Mouse (Mus musculus) adrenal gland, postnatal 25 days (tissue): ENCODE measurements around the gene Olfr1205. TPM values are rescaled to one million over a fixed set of nuclear protein-coding genes. Genes with fewer than 3 reads are reported as not detected.

Experiments
- DNase-seq: peaks from one replicate; pipeline ENCODE4 v3.0.0; 2021; ENCODE audit warnings: mixed read lengths
- long read RNA-seq: library from polyadenylated mRNA; stranded (forward); transcript quantifications from one replicate; pipeline ENCODE4 v2.0.0, GENCODE M21; 2021
- total RNA-seq: library from RNA; stranded (reverse); gene quantifications from 2 replicates; pipeline ENCODE4 v1.2.3, GENCODE M21; 2021

Olfr1205 gene
- total RNA-seq = not detected in 2 replicates
- long read RNA-seq = 0 reads

DNA sequence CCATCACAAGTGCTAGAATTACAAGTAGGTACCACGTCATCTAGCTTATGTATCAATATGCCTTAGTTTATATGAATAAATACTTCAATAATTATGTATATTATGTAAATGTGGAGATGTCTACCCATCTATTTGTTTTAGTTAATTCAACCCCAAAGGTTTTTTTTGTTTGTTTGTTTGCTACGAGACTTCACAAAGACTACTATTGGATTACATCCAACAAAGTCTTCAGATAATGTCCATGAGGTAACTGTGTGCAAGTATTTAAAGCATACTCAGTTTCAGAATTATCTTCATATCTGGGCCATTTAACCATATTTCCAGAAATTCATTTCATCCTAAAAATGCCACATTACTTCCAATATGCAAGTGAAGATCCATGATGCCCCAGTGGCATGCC, at the start of gene Olfr1205:
TSS of gene Olfr1205 (plus strand) at position 301 of the 400 bp plus-strand sequence.
- DNase-seq = no peak

DNA sequence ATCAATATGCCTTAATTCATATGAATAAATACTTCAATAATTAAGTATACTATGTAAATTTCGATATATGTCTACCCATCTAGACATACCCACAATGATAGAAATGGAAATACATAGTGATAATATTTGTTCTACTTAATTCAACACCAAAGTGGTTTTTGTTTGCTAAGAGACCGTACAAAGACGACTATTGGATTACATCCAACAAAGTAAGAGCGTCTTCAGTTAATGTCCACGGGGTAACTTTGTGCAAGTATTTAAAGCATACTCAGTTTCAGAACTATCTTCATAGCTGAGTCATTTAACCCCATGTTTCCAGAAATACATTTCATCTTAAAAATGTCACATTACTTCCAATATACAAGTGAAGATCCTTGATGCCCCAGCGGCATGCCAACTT, 36.8 kb upstream of the Olfr1205 start, which contains the start of gene Olfr1201:
TSS of gene Olfr1201 (plus strand) at position 301 of the 400 bp plus-strand sequence.
- DNase-seq = no peak

DNA sequence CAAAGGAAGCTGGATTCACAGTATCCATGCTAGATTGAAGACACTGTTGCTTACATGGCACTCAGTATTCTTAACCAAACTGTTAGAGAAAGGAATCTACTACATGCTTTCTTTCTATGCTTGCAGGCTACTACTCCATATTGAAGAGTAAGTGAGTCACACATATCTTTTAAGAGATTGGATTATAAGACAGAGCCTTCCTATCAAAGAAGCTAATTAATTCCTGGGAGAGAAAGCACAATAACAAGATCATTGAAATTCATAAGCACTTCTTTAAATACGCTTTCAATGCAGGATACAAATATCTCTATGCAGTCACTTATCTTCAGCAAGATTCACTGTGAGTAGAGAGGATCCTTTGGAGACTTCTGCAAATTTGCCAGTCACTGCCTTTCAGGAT, 15.3 kb upstream of the Olfr1205 start, which contains the start of gene Olfr1202:
TSS of gene Olfr1202 (plus strand) at position 301 of the 400 bp plus-strand sequence.
- DNase-seq = no peak

DNA sequence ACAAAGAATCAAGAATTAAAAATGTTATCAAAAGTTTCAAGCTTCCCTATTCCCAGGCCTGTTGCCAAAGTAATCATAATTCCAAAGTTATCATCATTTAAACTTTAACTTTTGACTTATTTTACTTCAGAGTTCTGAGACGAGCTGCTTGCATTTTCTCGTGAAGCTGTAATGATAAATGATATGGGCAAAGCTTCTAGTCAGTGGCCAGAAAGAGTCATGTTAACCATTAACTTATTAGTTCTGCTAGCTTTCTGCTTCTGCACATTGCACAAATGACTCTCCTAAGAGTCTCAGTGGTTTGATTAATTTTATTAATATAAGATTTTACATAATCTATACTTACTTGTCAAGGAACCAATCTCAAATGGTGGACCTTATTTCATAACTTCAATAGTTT, 8.9 kb downstream of the Olfr1205 start:
- DNase-seq = no peak

DNA sequence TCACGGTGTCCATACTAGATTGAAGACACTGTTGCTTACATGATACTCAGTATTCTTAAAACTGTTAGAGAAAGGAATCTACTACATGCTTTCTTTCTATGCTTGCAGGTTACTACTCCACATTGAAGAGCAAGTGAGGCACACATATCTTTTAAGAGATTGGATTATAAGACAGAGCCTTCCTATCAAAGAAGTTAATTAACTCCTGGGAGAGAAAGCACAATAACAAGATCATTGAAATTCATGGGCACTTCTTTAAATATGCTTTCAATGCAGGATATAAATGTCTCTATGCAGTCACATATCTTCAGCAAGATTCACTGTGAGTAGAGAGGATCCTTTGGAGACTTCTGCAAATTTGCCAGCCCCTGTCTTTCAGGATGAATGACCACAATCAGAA, 19.5 kb downstream of the Olfr1205 start, which contains the start of gene Olfr1204:
TSS of gene Olfr1204 (plus strand) at position 301 of the 400 bp plus-strand sequence.
- DNase-seq = no peak

DNA sequence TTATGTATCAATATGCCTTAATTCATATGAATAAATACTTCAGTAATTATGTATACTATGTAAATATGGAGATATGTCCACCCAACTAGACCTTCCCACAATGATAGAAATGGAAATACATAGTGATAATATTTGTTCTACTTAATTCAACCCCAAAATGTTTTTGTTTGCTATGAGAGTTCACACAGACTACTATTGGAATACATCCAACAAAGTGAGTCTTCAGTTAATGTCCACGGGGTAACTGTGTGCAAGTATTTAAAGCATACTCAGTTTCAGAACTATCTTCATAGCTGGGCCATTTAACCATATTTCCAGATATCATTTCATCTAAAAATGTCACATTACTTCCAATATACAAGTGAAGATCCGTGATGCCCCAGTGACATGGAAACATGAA, 33.4 kb downstream of the Olfr1205 start, which contains the start of gene Olfr1206:
TSS of gene Olfr1206 (plus strand) at position 301 of the 400 bp plus-strand sequence.
- no peak for DNase-seq

Other genes with a start within 250 kb of the Olfr1205 start
- not detected in 2 replicates for gene Olfr1189, start 243.3 kb upstream of the Olfr1205 start, total RNA-seq
- not detected in 2 replicates for gene Olfr1191-ps1, start 189.2 kb upstream of the Olfr1205 start, total RNA-seq
- not detected in 2 replicates for gene Olfr1192-ps1, start 181.2 kb upstream of the Olfr1205 start, total RNA-seq
- gene Olfr1193, start 154.1 kb upstream of the Olfr1205 start, total RNA-seq = not detected in 2 replicates
- gene Olfr1195, start 140.6 kb upstream of the Olfr1205 start, total RNA-seq = not detected in 2 replicates
- not detected in 2 replicates for gene Olfr1196, start 125.1 kb upstream of the Olfr1205 start, total RNA-seq
- gene Olfr1197, start 97.4 kb upstream of the Olfr1205 start, total RNA-seq = not detected in 2 replicates
- gene Olfr1198, start 78.4 kb upstream of the Olfr1205 start, total RNA-seq = not detected in 2 replicates
- not detected in 2 replicates for gene Olfr1199, start 69.3 kb upstream of the Olfr1205 start, total RNA-seq
- gene Olfr1200, start 59.2 kb upstream of the Olfr1205 start, total RNA-seq = not detected in 2 replicates
- not detected in 2 replicates for gene Olfr1201, start 36.7 kb upstream of the Olfr1205 start, total RNA-seq
- gene Olfr1202, start 15.2 kb upstream of the Olfr1205 start, total RNA-seq = not detected in 2 replicates
- not detected in 2 replicates for gene Olfr1204, start 19.6 kb downstream of the Olfr1205 start, total RNA-seq
- not detected in 2 replicates for gene Olfr1206, start 33.5 kb downstream of the Olfr1205 start, total RNA-seq
- gene Olfr1208, start 72.6 kb downstream of the Olfr1205 start, total RNA-seq = not detected in 2 replicates
- not detected in 2 replicates for gene Olfr1209, start 85.4 kb downstream of the Olfr1205 start, total RNA-seq
- gene Olfr1211, start 108.4 kb downstream of the Olfr1205 start, total RNA-seq = not detected in 2 replicates
- gene Olfr1212, start 124.2 kb downstream of the Olfr1205 start, total RNA-seq = not detected in 2 replicates
- not detected in 2 replicates for gene Gm13762, start 150.5 kb downstream of the Olfr1205 start, total RNA-seq
- not detected in 2 replicates for gene Olfr1214, start 162.9 kb downstream of the Olfr1205 start, total RNA-seq
- not detected in 2 replicates for gene Olfr1215, start 177.2 kb downstream of the Olfr1205 start, total RNA-seq
- gene Olfr1216, start 188.6 kb downstream of the Olfr1205 start, total RNA-seq = not detected in 2 replicates
- not detected in 2 replicates for gene Olfr1217, start 202.3 kb downstream of the Olfr1205 start, total RNA-seq
- gene Olfr1218, start 231.4 kb downstream of the Olfr1205 start, total RNA-seq = not detected in 2 replicates